Mouse (Mus musculus): ENCODE measurements around the gene Chrm1.

Gene Chrm1

GRCm38 (mm10) chr19:8663360-8663839 is at the start of gene Chrm1:
Gene Chrm1 (plus strand): TSS chr19:8663789.
- DNase-seq (ENCODE audit: low spot score in 2 of 2) = no peak

GRCm38 (mm10) chr19:8614343-8614742 is 49.2 kb upstream of the Chrm1 start:
- no peak for DNase-seq (ENCODE audit: low spot score in 2 of 2)

GRCm38 (mm10) chr19:8616314-8616713 is 47.3 kb upstream of the Chrm1 start:
- DNase-seq (ENCODE audit: low spot score in 2 of 2) = no peak

GRCm38 (mm10) chr19:8617904-8618303 is 45.7 kb upstream of the Chrm1 start, which contains the start of gene Slc22a6:
Gene Slc22a6 (plus strand): TSS chr19:8618039.
- DNase-seq (ENCODE audit: low spot score in 2 of 2) = no peak

GRCm38 (mm10) chr19:8621098-8621497 is 42.5 kb upstream of the Chrm1 start:
- DNase-seq (ENCODE audit: low spot score in 2 of 2) = no peak

- no peak for DNase-seq (ENCODE audit: low spot score in 2 of 2)
Observed at GRCm38 (mm10) chr19:8630249-8630648, 33.3 kb upstream of the Chrm1 start.

GRCm38 (mm10) chr19:8630826-8631225 is 32.8 kb upstream of the Chrm1 start:
- DNase-seq (ENCODE audit: low spot score in 2 of 2) = no peak

GRCm38 (mm10) chr19:8632029-8632428 is 31.6 kb upstream of the Chrm1 start:
- DNase-seq (ENCODE audit: low spot score in 2 of 2) = no peak

- no peak for DNase-seq (ENCODE audit: low spot score in 2 of 2)
Observed at GRCm38 (mm10) chr19:8642086-8642485, 21.5 kb upstream of the Chrm1 start.

GRCm38 (mm10) chr19:8646393-8646792 is 17.2 kb upstream of the Chrm1 start:
- no peak for DNase-seq (ENCODE audit: low spot score in 2 of 2)

- no peak for DNase-seq (ENCODE audit: low spot score in 2 of 2)
Observed at GRCm38 (mm10) chr19:8655833-8656232, 7.8 kb upstream of the Chrm1 start.

- no peak for DNase-seq (ENCODE audit: low spot score in 2 of 2)
Observed at GRCm38 (mm10) chr19:8656341-8656740, 7.2 kb upstream of the Chrm1 start.

GRCm38 (mm10) chr19:8661821-8662307 is 1.7 kb upstream of the Chrm1 start:
- no peak for DNase-seq (ENCODE audit: low spot score in 2 of 2)

GRCm38 (mm10) chr19:8662337-8662736 is 1.3 kb upstream of the Chrm1 start:
- peak; percentile 14 to 30 for DNase-seq (ENCODE audit: low spot score in 2 of 2)

- DNase-seq (ENCODE audit: low spot score in 2 of 2) = no peak
Observed at GRCm38 (mm10) chr19:8663911-8664421, 377 bp downstream of the Chrm1 start.

GRCm38 (mm10) chr19:8664859-8665258 is 1.3 kb downstream of the Chrm1 start:
- DNase-seq (ENCODE audit: low spot score in 2 of 2) = no peak

- no peak for DNase-seq (ENCODE audit: low spot score in 2 of 2)
Observed at GRCm38 (mm10) chr19:8665746-8666145, 2.2 kb downstream of the Chrm1 start.

- DNase-seq (ENCODE audit: low spot score in 2 of 2) = no peak
Observed at GRCm38 (mm10) chr19:8672859-8673258, 9.3 kb downstream of the Chrm1 start.

- no peak for DNase-seq (ENCODE audit: low spot score in 2 of 2)
Observed at GRCm38 (mm10) chr19:8673336-8674063, 9.9 kb downstream of the Chrm1 start.

- DNase-seq (ENCODE audit: low spot score in 2 of 2) = no peak
Observed at GRCm38 (mm10) chr19:8679031-8679779, 15.6 kb downstream of the Chrm1 start.

GRCm38 (mm10) chr19:8681633-8682362 is 18.2 kb downstream of the Chrm1 start:
- no peak for DNase-seq (ENCODE audit: low spot score in 2 of 2)

- DNase-seq (ENCODE audit: low spot score in 2 of 2) = peak; percentile 40 to 62
Observed at GRCm38 (mm10) chr19:8682996-8683395, 19.4 kb downstream of the Chrm1 start.
